Mouse (Mus musculus) liver, embryonic 13.5 days (tissue): ENCODE results near the gene Adamts12. TPM values are rescaled to one million over a fixed set of nuclear protein-coding genes. Genes with fewer than 3 reads are reported as not detected.

Source experiments
- ATAC-seq: fragments of 200-750 bp; cut with Nextera tagmentation; 2 replicates; pipeline ENCODE4 v1.8.0; 2017; ENCODE audit warnings: low read depth, mild to moderate bottlenecking, moderate number of reproducible peaks, moderate library complexity
- DNase-seq: peaks from one replicate; pipeline ENCODE4 v3.0.0; 2022
- H3K27ac ChIP-seq: fragments of 300-500 bp; sonication (generic); 2 replicates; pipeline ENCODE4 v1.5.1; 2015; ENCODE audit warnings: moderate library complexity, mild to moderate bottlenecking, inconsistent platforms
- H3K27me3 ChIP-seq: fragments of 300-500 bp; sonication (generic); 2 replicates; pipeline ENCODE4 v1.6.1; 2015; ENCODE audit warnings: mild to moderate bottlenecking, inconsistent platforms
- H3K36me3 ChIP-seq: fragments of 300-500 bp; sonication (generic); 2 replicates; pipeline ENCODE4 v1.6.1; 2015; ENCODE audit warnings: mild to moderate bottlenecking, inconsistent platforms
- H3K4me1 ChIP-seq: fragments of 300-500 bp; sonication (generic); replicated peaks from 2 replicates; pipeline ENCODE4 v1.6.1; 2015; ENCODE audit warnings: inconsistent platforms
- H3K4me2 ChIP-seq: fragments of 300-500 bp; sonication (generic); 2 replicates; pipeline ENCODE4 v1.6.1; 2015; ENCODE audit warnings: inconsistent platforms, mild to moderate bottlenecking, moderate library complexity
- H3K4me3 ChIP-seq: fragments of 300-500 bp; sonication (generic); replicated peaks from 2 replicates; pipeline ENCODE4 v1.5.1; 2015; ENCODE audit warnings: mild to moderate bottlenecking, inconsistent platforms
- H3K9ac ChIP-seq: fragments of 300-500 bp; sonication (generic); 2 replicates; pipeline ENCODE4 v1.6.1; 2015; ENCODE audit warnings: mild to moderate bottlenecking, inconsistent platforms
- H3K9me3 ChIP-seq: fragments of 300-500 bp; sonication (generic); replicated peaks from 2 replicates; pipeline ENCODE4 v1.6.1; 2016; ENCODE audit warnings: inconsistent platforms
- WGBS: fragments of 180-500 bp; shearing (Covaris S2); methylation state at CpG from one replicate; pipeline ENCODE4 v1.1.7; 2015; ENCODE audit not compliant: insufficient replicate concordance; 5-methylcytosine and 5-hydroxymethylcytosine counted together
- polyA plus RNA-seq: library from polyadenylated mRNA; unstranded; fragments of >200 nt; fragmentation: Nextera tagmentation; extraction: Ambion mirVana; gene quantifications from 2 replicates; pipeline ENCODE4 v1.2.1, GENCODE M21; 2015

The Adamts12 gene
- polyA plus RNA-seq, 1 experiment from 2014 or later = 0.20 TPM

DNA sequence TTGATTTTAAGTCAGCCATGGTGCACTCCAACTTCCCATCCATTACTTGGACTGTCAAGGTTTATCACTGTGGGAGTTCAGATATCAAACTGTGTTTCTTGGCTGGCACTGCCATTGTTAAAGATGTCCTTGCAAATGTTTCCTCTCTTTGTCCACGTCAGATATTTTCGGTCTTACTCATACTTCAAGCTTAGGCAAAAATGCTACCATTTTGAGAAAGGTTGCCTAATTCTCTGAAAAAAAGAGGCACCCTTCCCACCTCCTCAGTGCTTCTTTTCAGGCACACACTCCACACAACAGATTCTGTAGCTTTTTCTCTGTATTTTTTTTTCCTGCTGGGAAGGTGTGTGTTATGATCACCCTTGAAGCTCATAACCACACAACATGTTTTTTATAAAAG lies 23.4 kb upstream of the Adamts12 start:
- Histone ChIP-seq H3K4me3 (no peak overlapping the region), H3K27ac (no peak overlapping the region), H3K9ac (no peak overlapping the region), H3K9me3 (no peaks in the 10 kb centered on the region), H3K4me1 (no peaks in the 10 kb centered on the region), H3K4me2 (no peak overlapping the region), H3K36me3 (no peaks in the 10 kb centered on the region), H3K27me3 (peaks cover 20% of the 10 kb centered on the region)
- WGBS = 61% methylated on average over 2 of the region's 2 CpGs
- ATAC-seq (no peak), DNase-seq (no peak)

DNA sequence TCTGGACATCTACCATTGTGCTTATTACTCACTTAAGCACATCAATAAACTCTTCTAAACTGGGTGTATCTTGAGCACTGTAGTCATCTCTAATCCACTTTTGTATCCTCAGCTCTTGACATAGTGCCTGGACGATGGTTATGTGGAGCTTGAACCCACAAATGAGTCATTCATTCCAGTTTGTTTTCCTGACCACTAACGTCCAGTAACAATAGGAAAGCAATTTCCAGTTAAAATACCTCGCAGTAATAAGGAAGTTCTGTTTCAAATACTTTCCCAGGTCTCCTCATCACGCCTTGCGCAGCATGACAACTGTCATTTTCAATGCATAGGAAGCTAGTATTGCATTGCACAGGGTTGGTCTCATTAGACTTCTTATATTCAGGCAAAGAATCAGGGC lies 21.8 kb upstream of the Adamts12 start:
- Histone ChIP-seq H3K27me3 (peaks cover 4% of the 10 kb centered on the region), H3K4me1 (no peaks in the 10 kb centered on the region), H3K9me3 (no peaks in the 10 kb centered on the region), H3K36me3 (no peaks in the 10 kb centered on the region), H3K4me2 (no peak overlapping the region), H3K4me3 (no peak overlapping the region), H3K27ac (no peak overlapping the region), H3K9ac (no peak overlapping the region)
- WGBS = 43% methylated on average over 5 of the region's 5 CpGs
- DNase-seq (no peak), ATAC-seq (no peak)

DNA sequence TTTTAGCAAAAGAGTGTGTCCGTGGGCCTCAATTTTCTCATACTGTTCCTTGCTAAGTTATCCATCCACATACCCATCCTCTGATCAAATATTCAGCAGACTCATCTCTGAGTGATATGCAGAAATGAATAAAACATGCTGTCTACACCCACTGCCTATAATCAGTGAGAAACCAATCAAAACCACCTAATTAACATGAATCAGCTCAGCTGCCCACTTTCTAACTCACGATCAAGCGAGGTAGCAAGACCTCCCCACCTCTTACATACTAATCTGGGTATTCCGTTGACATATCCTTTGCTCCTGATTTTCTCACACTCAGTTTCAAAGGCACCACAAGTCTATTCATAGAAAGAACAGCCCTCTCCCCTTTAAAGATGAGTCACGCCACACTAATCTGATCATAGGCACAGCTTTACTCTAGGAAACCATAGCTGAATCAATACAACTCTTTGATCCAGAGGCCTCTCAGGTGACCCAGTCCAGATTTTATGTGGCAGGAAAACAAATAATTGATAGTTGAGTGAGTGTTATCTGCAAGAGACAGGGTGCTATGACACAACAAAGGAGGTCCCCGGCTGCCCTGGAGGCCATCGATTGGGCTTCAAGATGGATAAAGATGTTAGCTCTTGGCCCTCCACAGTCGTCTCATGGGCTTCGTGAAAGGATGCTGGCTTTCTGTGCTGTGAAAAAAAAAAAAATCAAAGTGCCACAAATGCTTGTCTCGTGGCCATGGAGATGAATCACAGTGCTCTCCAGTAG lies 10.7 kb upstream of the Adamts12 start:
- Histone ChIP-seq H3K4me1 (0 out of 2 replicates have a peak, but pooled peaks cover 3% of the 10 kb centered on the region), H3K4me2 (no peak overlapping the region), H3K27ac (no peak overlapping the region), H3K27me3 (no peaks in the 10 kb centered on the region), H3K36me3 (no peaks in the 10 kb centered on the region), H3K4me3 (no peak overlapping the region), H3K9me3 (no peaks in the 10 kb centered on the region), H3K9ac (no peak overlapping the region)
- DNase-seq = no peak
- no peak for ATAC-seq
- 61% methylated on average over 10 of the region's 10 CpGs for WGBS

DNA sequence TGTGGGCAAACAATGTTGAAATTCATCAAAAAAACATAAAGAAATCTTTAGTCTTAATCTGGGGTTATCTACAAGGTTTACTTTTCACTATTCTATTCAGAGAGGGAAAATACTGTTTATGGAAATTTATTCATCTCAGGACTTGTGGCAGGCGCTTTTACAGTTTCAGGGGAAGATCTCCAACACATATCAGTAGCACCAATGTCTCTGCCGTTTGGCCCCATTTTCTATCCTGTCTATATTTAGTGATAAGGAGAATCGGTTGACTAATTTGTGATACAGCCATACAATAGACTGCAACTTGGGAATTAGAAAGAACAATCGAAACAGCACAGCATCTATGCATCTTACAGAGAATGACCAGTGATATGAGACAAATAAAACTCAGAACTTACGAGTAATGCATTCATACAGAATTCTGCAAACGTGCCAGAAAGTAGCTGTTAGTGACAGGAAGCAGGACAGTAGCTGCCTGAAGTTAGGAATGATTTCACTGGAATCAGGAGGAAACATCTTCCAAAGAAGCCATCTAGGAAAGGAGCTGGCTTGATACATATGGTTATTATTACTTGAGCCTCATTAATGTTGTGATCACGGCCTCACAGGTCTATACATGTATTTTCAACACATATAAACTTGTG lies 10.0 kb upstream of the Adamts12 start:
- Histone ChIP-seq H3K9ac (no peak overlapping the region), H3K4me3 (no peak overlapping the region), H3K4me2 (no peak overlapping the region), H3K27ac (no peak overlapping the region), H3K9me3 (no peaks in the 10 kb centered on the region), H3K27me3 (no peaks in the 10 kb centered on the region), H3K4me1 (0 out of 2 replicates have a peak, but pooled peaks cover 3% of the 10 kb centered on the region), H3K36me3 (no peaks in the 10 kb centered on the region)
- 50% methylated on average over 7 of the region's 7 CpGs for WGBS
- no peak for DNase-seq
- ATAC-seq = no peak

DNA sequence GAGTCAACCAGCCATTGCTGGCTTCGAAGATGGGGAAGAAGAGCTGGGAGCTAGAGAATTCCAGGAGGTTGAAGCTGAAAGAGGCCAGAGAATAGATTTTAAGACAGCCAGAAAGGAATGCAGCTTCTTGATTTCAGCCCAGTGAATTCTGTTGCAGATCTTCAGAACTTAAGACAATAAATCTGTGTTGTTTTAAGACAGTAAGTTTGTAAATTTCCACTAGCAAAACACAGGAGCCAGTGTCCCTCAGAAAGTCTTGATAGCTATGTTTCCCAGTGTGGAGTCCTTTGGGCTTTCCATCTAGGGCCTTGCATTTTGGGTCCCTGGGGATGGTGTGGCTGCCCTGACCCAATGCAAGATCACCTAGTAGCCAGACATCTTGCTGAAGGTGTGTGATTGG lies 1.7 kb upstream of the Adamts12 start:
- DNase-seq (no peak), ATAC-seq (no peak)
- WGBS = 38% methylated on average over 1 of the region's 1 CpGs
- H3K27ac ChIP-seq = no peak overlapping the region
- H3K36me3 ChIP-seq = no peaks in the 10 kb centered on the region
- H3K4me3 ChIP-seq = no peak overlapping the region
- H3K9me3 ChIP-seq = no peaks in the 10 kb centered on the region
- peaks cover 7% of the 10 kb centered on the region; the same call in 1 of the 2 replicates for H3K4me1 ChIP-seq
- no peaks in the 10 kb centered on the region for H3K27me3 ChIP-seq
- no peak overlapping the region for H3K9ac ChIP-seq
- H3K4me2 ChIP-seq = no peak overlapping the region

DNA sequence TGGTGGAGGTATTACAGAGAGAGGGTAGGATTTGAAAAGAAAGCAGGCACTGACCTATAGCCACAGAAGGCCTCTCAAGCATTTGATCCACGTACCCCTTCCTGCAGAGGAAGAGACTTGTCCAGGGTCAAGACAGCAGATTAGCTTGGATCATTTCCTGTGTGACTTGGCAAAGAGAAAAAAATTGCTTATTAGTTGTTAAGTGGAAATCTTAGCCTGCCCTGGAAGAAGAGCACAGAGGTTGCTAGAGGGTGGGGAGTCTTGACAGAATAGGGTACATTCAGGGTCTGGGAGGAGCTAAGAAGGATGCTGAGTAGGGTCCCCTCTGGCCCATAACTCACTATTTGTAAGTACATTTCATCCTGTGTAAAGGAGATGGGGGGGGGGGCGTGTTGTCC lies 431 bp upstream of the Adamts12 start:
- ATAC-seq (0 out of 2 replicates have a peak, but pooled peaks have one; percentile 29), DNase-seq (no peak)
- Histone ChIP-seq H3K9me3 (no peaks in the 10 kb centered on the region), H3K9ac (no peak overlapping the region), H3K36me3 (no peaks in the 10 kb centered on the region), H3K4me1 (peaks cover 5% of the 10 kb centered on the region; the same call in 1 of the 2 replicates), H3K4me2 (peak overlapping the region; percentile 55), H3K4me3 (no peak overlapping the region), H3K27me3 (no peaks in the 10 kb centered on the region), H3K27ac (peak overlapping the region; percentile 73; the same call in 1 of the 2 replicates)
- 14% methylated on average over 2 of the region's 2 CpGs for WGBS

DNA sequence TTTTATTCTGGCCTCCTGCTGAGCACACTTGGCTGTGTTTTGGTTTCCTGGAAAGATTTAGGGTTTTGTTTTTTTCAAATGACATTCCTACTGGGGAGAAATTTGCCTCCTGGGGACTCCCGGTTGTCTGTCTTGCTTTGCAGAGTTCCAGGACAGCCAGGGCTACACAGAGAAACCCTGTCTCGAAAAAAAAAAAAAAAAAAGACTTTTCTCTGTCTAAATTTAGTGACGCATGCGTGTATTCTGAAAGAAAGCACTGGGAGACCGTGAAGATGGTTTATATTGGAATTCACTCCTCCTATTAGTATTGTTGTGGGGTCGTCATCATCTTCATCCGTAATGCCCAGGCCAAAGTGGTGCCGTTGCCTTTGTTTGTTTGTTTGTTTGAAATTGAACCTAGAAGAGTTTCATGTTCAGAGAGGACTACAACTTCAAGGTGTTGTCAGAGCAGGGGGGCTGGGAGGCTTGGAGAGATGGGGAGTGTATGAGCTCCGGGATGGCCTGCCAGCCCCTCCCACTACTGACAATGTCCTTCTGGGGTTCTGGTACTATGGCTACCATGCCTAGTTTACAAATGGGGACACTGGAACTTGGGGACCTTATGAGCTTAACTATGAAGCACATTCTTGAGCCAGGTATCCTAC lies 1.1 kb downstream of the Adamts12 start:
- Histone ChIP-seq H3K36me3 (no peaks in the 10 kb centered on the region), H3K9me3 (no peaks in the 10 kb centered on the region), H3K4me2 (peak overlapping the region; percentile 55), H3K4me1 (peaks cover 5% of the 10 kb centered on the region; the same call in 1 of the 2 replicates), H3K4me3 (peak overlapping the region; percentile 32), H3K27me3 (no peaks in the 10 kb centered on the region), H3K9ac (peak overlapping the region; percentile 29; the same call in 1 of the 2 replicates), H3K27ac (0 out of 2 replicates have a peak overlapping the region, but pooled peaks have one; percentile 73)
- 18% methylated on average over 9 of the region's 9 CpGs for WGBS
- ATAC-seq = no peak
- DNase-seq = no peak

DNA sequence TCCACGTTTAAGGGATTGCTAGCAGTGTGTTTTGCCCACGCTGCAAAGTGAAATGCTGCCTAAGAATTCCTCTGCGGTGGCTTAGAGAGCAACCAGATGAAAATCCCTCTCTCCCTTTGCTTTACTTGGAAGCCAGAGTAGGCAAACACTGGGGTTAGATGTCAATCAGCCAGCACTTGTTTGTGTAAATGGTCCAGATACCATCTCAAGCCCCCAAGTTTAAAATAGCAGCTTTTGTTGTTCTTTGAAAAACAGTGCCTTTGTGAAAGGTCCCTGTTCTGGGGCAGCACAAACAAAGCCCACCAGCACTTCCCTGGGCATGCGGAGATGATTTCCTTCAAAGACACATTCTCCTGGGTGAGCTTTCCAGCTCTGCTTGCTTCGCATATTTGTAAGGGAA lies 1.7 kb downstream of the Adamts12 start:
- Histone ChIP-seq H3K27ac (no peak overlapping the region), H3K4me1 (peaks cover 5% of the 10 kb centered on the region; the same call in 1 of the 2 replicates)

DNA sequence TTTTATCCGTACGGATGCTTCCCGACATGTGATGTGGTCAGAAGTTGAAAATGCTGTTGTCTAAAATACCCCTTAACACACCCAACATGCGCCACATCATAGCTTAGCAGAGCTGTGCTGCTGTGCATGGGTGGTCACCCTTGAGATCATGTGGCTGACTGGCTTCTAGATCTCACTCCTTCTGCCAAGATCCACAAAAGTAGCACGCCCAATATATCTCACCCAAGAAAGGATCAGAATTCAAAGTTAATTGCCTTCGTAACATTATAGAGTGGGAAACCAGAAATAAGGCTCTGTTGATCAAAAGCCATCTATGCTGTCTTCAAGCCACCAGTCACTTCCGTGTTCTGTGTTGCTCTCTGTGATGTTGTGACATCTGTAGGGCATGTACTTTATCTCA lies 3.3 kb downstream of the Adamts12 start:
- no peaks in the 10 kb centered on the region for H3K36me3 ChIP-seq
- H3K27ac ChIP-seq = no peak overlapping the region
- no peak overlapping the region for H3K9ac ChIP-seq
- peaks cover 5% of the 10 kb centered on the region; the same call in 1 of the 2 replicates for H3K4me1 ChIP-seq
- 65% methylated on average over 7 of the region's 7 CpGs for WGBS
- H3K4me3 ChIP-seq = no peak overlapping the region
- no peak overlapping the region for H3K4me2 ChIP-seq
- H3K27me3 ChIP-seq = no peaks in the 10 kb centered on the region
- DNase-seq (no peak), ATAC-seq (no peak)
- no peaks in the 10 kb centered on the region for H3K9me3 ChIP-seq

More for the DNA sequence above, 1.7 kb downstream of the Adamts12 start:
- Histone ChIP-seq H3K9me3 (no peaks in the 10 kb centered on the region), H3K27me3 (no peaks in the 10 kb centered on the region), H3K4me2 (peak overlapping the region; percentile 55), H3K9ac (no peak overlapping the region), H3K4me3 (peak overlapping the region; percentile 32), H3K36me3 (no peaks in the 10 kb centered on the region)
- DNase-seq (no peak), ATAC-seq (no peak)
- WGBS = 20% methylated on average over 5 of the region's 5 CpGs

DNA sequence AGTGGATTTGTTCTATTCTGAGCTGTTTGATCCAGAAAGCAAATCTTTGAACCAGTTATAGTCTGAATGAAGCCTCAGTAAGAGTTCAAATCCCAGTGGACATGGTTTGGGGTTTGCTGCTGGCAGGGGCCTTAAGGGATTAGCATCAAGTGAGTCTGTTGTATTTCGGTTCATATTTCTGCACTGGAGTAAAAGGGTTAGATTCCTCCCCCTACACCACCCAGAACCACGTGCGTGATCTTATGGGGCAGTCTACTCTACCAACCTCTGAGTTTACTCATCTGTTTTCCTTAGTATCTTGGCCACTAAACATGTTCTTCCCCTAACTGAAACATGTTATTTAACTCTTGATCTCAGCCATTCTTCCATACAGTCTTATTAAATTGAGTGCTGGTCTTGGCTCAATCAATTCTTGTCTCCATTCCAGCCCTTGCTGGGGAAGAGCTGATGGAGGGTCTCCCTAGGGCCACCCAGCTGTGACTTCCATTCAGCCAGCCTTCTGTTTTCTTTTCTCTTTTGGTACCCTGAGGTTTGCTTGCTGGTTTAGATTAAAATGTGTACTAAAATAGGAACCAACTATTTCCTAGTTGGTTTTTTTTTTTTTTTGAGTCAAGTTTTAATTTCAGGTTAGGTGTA lies 11.3 kb downstream of the Adamts12 start:
- Histone ChIP-seq H3K9me3 (no peaks in the 10 kb centered on the region), H3K4me3 (no peak overlapping the region)
- ATAC-seq = no peak

DNA sequence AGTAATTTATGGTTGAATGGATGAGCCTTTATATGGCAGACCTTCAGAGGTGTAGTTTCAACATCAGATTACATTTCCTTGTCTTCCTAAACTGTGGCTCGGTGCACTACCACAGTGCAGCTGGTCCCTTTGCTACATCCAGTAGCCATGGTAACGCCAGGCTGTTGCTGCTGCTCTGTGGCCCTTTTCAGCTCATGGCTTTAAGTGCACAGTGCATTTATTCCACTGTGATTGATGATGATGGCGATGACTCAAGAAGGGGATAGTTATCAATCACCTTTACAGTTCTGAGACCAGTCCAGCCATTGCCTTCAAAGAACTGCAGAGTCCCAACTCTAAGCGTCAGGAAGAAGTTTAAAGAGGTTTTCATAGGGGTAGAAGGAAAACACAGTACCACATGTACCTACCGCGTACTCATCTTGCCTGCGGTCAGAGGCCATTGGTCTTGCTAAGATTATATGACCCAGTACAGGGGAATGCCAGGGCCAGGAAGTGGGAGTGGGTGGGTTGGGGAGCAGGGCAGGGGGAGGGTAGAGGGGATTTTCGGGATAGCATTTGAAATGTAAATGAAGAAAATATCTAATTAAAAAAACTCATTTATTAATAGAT lies 18.5 kb downstream of the Adamts12 start:
- no peak overlapping the region for H3K27ac ChIP-seq
- DNase-seq = no peak
- no peaks in the 10 kb centered on the region for H3K4me1 ChIP-seq
- H3K36me3 ChIP-seq = no peaks in the 10 kb centered on the region
- no peak overlapping the region for H3K9ac ChIP-seq
- H3K9me3 ChIP-seq = no peaks in the 10 kb centered on the region
- no peaks in the 10 kb centered on the region for H3K27me3 ChIP-seq
- H3K4me2 ChIP-seq = no peak overlapping the region
- no peak for ATAC-seq
- H3K4me3 ChIP-seq = no peak overlapping the region
- WGBS = 72% methylated on average over 8 of the region's 8 CpGs

More for the DNA sequence above, 11.3 kb downstream of the Adamts12 start:
- H3K4me1 ChIP-seq = no peaks in the 10 kb centered on the region
- no peak overlapping the region for H3K9ac ChIP-seq
- no peak overlapping the region for H3K4me2 ChIP-seq
- H3K27me3 ChIP-seq = no peaks in the 10 kb centered on the region
- no peak for DNase-seq
- WGBS = 68% methylated on average over 3 of the region's 3 CpGs
- H3K36me3 ChIP-seq = no peaks in the 10 kb centered on the region
- no peak overlapping the region for H3K27ac ChIP-seq
